Mouse (Mus musculus): ENCODE results near the gene Prnd.

DNA sequence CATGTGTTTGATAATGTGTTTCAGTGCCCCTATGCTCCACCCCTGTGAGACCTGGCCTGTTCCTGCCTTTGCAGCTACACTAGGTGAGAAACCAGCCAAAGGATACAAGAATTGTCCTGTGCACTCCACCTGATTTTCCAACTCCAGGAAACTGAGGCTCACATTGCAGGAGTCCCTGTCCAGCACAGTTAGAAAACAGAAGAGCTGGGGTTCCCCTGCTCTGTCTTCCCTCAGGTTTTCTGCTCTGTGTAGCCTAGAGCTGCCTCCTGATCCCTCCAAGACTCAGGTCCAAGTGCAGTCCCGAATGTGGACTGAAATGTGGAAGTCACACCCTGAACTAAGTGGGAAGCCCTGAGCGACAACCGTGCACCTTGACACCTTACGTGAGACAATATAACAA, 3.0 kb downstream of the Prnd start:
- TF ChIP-seq CTCF (conservative IDR thresholded peaks at IDR 0.05 in 1 of 2, IDR thresholded peaks at IDR 0.05 in 1 of 2; ENCODE audit: low read depth in 2 of 2, low read length in 2 of 2) (no peak), EP300 (IDR thresholded peaks at IDR 0.05; ENCODE audit: low read length) (no peak), POLR2A (IDR thresholded peaks at IDR 0.05; ENCODE audit: low read depth, low read length) (no peak), IRF4 (IDR thresholded peaks at IDR 0.05; ENCODE audit: low read depth, low read length) (no peak), GABPA (IDR thresholded peaks at IDR 0.05; ENCODE audit: insufficient replicate concordance, low read depth, low read length) (no peak), ELF1 (IDR thresholded peaks at IDR 0.05; ENCODE audit: low read depth, low read length) (no peak), KAT2A (IDR thresholded peaks at IDR 0.05; ENCODE audit: insufficient replicate concordance, low read length) (no peak), MEF2A (IDR thresholded peaks at IDR 0.05; ENCODE audit: borderline replicate concordance, low read depth, low read length) (no peak), BHLHE40 (IDR thresholded peaks at IDR 0.05; ENCODE audit: low read depth, low read length) (no peak), JUND (conservative IDR thresholded peaks at IDR 0.05; ENCODE audit: low read depth, low read length) (no peak)

All from CH12.LX (cell line).